Mouse (Mus musculus) stomach, embryonic 15.5 days (tissue): Measurements from ENCODE around the gene Plcd4. TPM values are rescaled to one million over a fixed set of nuclear protein-coding genes. Genes with fewer than 3 reads are reported as not detected.

ENCODE experiments used
- ATAC-seq: fragments of 200-750 bp; cut with Nextera tagmentation; 2 replicates; pipeline ENCODE4 v1.8.0; 2017; ENCODE audit warnings: low read depth, moderate number of reproducible peaks, moderate TSS enrichment; ENCODE audit not compliant: insufficient read depth, low FRiP score
- H3K27ac ChIP-seq: fragments of 300-500 bp; sonication (generic); 2 replicates; pipeline ENCODE4 v1.5.1; 2015; ENCODE audit warnings: mild to moderate bottlenecking, inconsistent platforms
- H3K27me3 ChIP-seq: fragments of 300-500 bp; sonication (generic); replicated peaks from 2 replicates; pipeline ENCODE4 v1.6.1; 2015; ENCODE audit warnings: inconsistent platforms
- H3K36me3 ChIP-seq: fragments of 300-500 bp; sonication (generic); 2 replicates; pipeline ENCODE4 v1.6.1; 2015; ENCODE audit warnings: inconsistent platforms
- H3K4me1 ChIP-seq: fragments of 300-500 bp; sonication (generic); 2 replicates; pipeline ENCODE4 v1.6.1; 2015; ENCODE audit warnings: inconsistent platforms
- H3K4me2 ChIP-seq: fragments of 300-500 bp; sonication (generic); 2 replicates; pipeline ENCODE4 v1.6.1; 2015; ENCODE audit warnings: mild to moderate bottlenecking, inconsistent platforms
- H3K4me3 ChIP-seq: fragments of 300-500 bp; sonication (generic); replicated peaks from 2 replicates; pipeline ENCODE4 v1.5.1; 2015; ENCODE audit warnings: inconsistent platforms
- H3K9ac ChIP-seq: fragments of 300-500 bp; sonication (generic); 2 replicates; pipeline ENCODE4 v1.6.1; 2015; ENCODE audit warnings: inconsistent platforms
- H3K9me3 ChIP-seq: fragments of 300-500 bp; sonication (generic); 2 replicates; pipeline ENCODE4 v1.6.1; 2016; ENCODE audit warnings: inconsistent platforms
- WGBS: fragments of 180-500 bp; shearing (Covaris S2); methylation state at CpG from one replicate; pipeline ENCODE4 v1.1.7; 2015; 5-methylcytosine and 5-hydroxymethylcytosine counted together
- polyA plus RNA-seq: library from polyadenylated mRNA; unstranded; fragments of >200 nt; fragmentation: Nextera tagmentation; extraction: Ambion mirVana; gene quantifications from 2 replicates; pipeline ENCODE4 v1.2.1, GENCODE M21; 2015

Plcd4 gene
- polyA plus RNA-seq, 1 experiment from 2014 or later: 0.69 TPM

- WGBS: 78% methylated on average over 4 of the region's 4 CpGs
- Histone ChIP-seq H3K4me2 (no peak within 1 kb of the TSS), H3K4me3 (no peak within 1 kb of the TSS)
Observed at GRCm38 (mm10) chr1:74544184-74544583, 1.5 kb downstream of the Plcd4 start, which contains the start of gene Usp37. TSS of gene Usp37 (minus strand) at chr1:74544284.

GRCm38 (mm10) chr1:74559061-74559460 lies 16.4 kb downstream of the Plcd4 start:
- no peak overlapping the region for H3K27ac ChIP-seq
- H3K36me3 ChIP-seq: peaks cover 4% of the 10 kb centered on the region
- no peaks in the 10 kb centered on the region for H3K9me3 ChIP-seq
- no peak overlapping the region for H3K4me3 ChIP-seq
- 76% methylated on average over 5 of the region's 5 CpGs for WGBS
- H3K27me3 ChIP-seq: no peaks in the 10 kb centered on the region
- no peak overlapping the region for H3K9ac ChIP-seq
- no peaks in the 10 kb centered on the region for H3K4me1 ChIP-seq
- ATAC-seq: no peak
- H3K4me2 ChIP-seq: no peak overlapping the region

More at GRCm38 (mm10) chr1:74544184-74544583, 1.5 kb downstream of the Plcd4 start, which contains the start of gene Usp37:
- ATAC-seq: no peak
- Histone ChIP-seq H3K36me3 (no peaks in the 10 kb centered on the region), H3K27me3 (no peaks in the 10 kb centered on the region), H3K27ac (no peak within 1 kb of the TSS), H3K4me1 (no peaks in the 10 kb centered on the region), H3K9me3 (no peaks in the 10 kb centered on the region), H3K9ac (no peak within 1 kb of the TSS)

GRCm38 (mm10) chr1:74565834-74566233 lies 23.1 kb downstream of the Plcd4 start:
- Histone ChIP-seq H3K4me3 (no peak overlapping the region), H3K4me2 (no peak overlapping the region), H3K27me3 (no peaks in the 10 kb centered on the region), H3K36me3 (peaks cover 56% of the 10 kb centered on the region), H3K9me3 (no peaks in the 10 kb centered on the region), H3K27ac (no peak overlapping the region), H3K4me1 (no peaks in the 10 kb centered on the region), H3K9ac (no peak overlapping the region)
- ATAC-seq: no peak
- WGBS: 85% methylated on average over 6 of the region's 6 CpGs

DNA sequence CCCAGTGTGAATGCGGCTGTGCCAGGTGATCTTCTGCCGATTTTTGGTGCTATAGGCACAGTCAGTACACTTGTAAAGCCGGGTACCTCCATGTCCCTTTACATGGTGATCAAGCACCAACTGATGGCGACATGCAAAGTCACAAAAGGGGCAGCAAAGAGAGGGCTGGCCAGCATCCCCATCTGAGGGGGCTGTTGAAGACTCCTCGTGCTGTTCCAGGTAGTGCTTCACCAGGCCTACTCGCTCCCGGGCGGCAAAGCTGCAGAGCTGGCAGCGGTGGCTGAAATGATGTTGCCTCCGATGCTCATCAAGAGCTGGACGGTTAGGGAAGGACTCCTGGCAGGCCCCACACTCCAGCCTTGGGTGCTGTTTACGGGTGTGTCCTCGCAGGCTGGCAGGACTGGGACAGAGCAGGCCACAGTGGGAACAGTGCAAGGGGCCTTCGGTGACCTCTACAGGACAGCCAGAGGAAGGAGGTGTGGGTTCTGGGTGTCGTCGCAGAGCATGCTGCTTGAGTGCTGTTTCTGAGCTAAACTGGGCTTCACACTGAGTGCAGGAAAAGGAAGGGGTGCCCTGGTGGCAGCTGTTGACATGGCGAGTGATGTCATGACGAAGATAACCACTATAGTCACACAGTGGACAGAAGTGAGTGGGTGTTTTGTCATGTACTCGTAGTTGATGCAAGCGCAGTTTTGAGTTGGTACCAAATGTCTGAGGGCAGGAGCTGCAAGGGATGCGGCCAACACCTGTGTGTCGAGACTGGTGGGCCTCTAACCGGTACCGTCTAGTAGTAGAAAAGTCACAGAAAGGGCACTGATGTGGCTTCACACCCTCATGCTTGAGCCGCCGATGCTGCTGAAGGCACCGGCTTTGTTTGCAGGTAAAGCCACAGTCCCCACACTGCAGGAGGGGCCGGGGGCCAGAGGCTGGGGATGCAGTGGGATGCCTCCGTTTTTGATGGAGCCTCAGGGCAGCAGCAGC lies 27.3 kb downstream of the Plcd4 start:
- no peaks in the 10 kb centered on the region for H3K9me3 ChIP-seq
- no peaks in the 10 kb centered on the region for H3K4me1 ChIP-seq
- H3K4me2 ChIP-seq: no peak overlapping the region
- H3K27ac ChIP-seq: no peak overlapping the region
- H3K9ac ChIP-seq: no peak overlapping the region
- WGBS: 91% methylated on average over 29 of the region's 29 CpGs
- no peak for ATAC-seq
- no peak overlapping the region for H3K4me3 ChIP-seq
- peaks cover 74% of the 10 kb centered on the region for H3K36me3 ChIP-seq
- no peaks in the 10 kb centered on the region for H3K27me3 ChIP-seq

DNA sequence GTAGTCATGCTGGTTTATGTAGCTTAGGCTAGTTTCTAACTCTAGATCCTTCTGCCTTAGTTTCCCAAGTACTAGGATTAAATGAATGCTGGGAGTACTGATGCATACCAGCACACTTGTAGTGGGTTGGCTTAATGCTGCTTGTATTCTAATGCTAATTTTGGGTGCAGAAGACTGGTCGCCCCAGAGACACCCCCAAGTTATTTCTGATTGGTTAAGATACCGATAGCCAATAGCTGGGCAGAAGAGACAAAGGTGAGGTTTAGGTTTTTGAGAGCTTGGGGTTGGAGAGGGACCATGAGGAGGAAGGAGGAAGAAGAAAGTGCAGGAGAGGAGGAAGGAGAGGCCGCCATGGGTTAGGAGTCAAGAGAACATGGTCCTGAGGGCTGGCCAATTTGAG lies 39.9 kb downstream of the Plcd4 start:
- Histone ChIP-seq H3K4me2 (no peak overlapping the region), H3K4me1 (peaks cover 8% of the 10 kb centered on the region), H3K9ac (no peak overlapping the region), H3K9me3 (no peaks in the 10 kb centered on the region), H3K4me3 (no peak overlapping the region), H3K27me3 (no peaks in the 10 kb centered on the region), H3K27ac (no peak overlapping the region), H3K36me3 (peaks cover 12% of the 10 kb centered on the region; the same call in 1 of the 2 replicates)
- no peak for ATAC-seq
- 80% methylated on average over 3 of the region's 3 CpGs for WGBS

- Histone ChIP-seq H3K4me3 (no peak overlapping the region), H3K4me2 (no peak overlapping the region), H3K27ac (no peak overlapping the region), H3K4me1 (peaks cover 11% of the 10 kb centered on the region), H3K36me3 (peaks cover 5% of the 10 kb centered on the region; the same call in 1 of the 2 replicates), H3K9me3 (no peaks in the 10 kb centered on the region), H3K27me3 (no peaks in the 10 kb centered on the region), H3K9ac (no peak overlapping the region)
- ATAC-seq: no peak
- WGBS: 93% methylated on average over 3 of the region's 3 CpGs
Observed at GRCm38 (mm10) chr1:74584616-74585398, 42.1 kb downstream of the Plcd4 start.

- no peak for ATAC-seq
Observed at GRCm38 (mm10) chr1:74587233-74587772, 44.6 kb downstream of the Plcd4 start.

GRCm38 (mm10) chr1:74587773-74588445 lies 45.2 kb downstream of the Plcd4 start, which contains the start of the genes Zfp142 and Bcs1l:
TSS of gene Zfp142 (minus strand) at chr1:74588246.
TSS of gene Bcs1l (plus strand) at chr1:74588289.
- 0% methylated on average over 48 of the region's 48 CpGs for WGBS
- H3K27ac ChIP-seq: peak within 1 kb of the TSS; percentile 89

More at GRCm38 (mm10) chr1:74587233-74587772, 44.6 kb downstream of the Plcd4 start:
- Histone ChIP-seq H3K9ac (peak overlapping the region; percentile 73), H3K4me2 (peak overlapping the region; percentile 92), H3K4me3 (peak overlapping the region; percentile 94), H3K27ac (peak overlapping the region; percentile 89), H3K4me1 (peaks cover 11% of the 10 kb centered on the region), H3K27me3 (no peaks in the 10 kb centered on the region), H3K9me3 (no peaks in the 10 kb centered on the region), H3K36me3 (peaks cover 18% of the 10 kb centered on the region)
- under 1% methylated on average over 24 of the region's 24 CpGs for WGBS

DNA sequence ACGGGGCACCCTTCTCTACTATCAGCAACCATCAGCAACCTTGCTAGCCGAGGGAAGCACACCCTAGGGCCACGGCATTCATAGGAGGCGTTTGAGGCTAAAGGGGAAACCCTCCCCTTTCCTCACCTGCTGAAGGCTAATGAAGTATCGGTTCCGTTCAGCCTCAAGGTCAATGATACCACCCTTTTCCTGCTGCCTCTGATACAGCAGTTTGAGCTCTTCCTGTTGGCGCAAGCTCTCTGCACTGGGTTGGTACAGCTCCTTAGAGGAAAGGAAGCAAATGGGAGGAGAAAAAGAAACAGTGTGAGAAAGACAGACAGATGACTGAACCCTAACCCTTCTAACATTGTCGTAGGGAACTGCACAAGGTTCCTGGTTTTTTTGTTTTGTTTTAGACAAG lies 51.7 kb downstream of the Plcd4 start:
- Histone ChIP-seq H3K27ac (no peak overlapping the region), H3K9me3 (no peaks in the 10 kb centered on the region), H3K4me1 (no peaks in the 10 kb centered on the region), H3K36me3 (peaks cover 59% of the 10 kb centered on the region), H3K4me2 (no peak overlapping the region), H3K9ac (no peak overlapping the region), H3K4me3 (no peak overlapping the region), H3K27me3 (no peaks in the 10 kb centered on the region)
- ATAC-seq: no peak
- 80% methylated on average over 8 of the region's 8 CpGs for WGBS

More at GRCm38 (mm10) chr1:74587773-74588445, 45.2 kb downstream of the Plcd4 start, which contains the start of the genes Zfp142 and Bcs1l:
- no peaks in the 10 kb centered on the region for H3K27me3 ChIP-seq
- peak within 1 kb of the TSS; percentile 94 for H3K4me3 ChIP-seq
- ATAC-seq: peak; percentile 98
- peaks cover 18% of the 10 kb centered on the region for H3K36me3 ChIP-seq
- H3K4me2 ChIP-seq: peak within 1 kb of the TSS; percentile 92
- H3K9me3 ChIP-seq: no peaks in the 10 kb centered on the region
- H3K4me1 ChIP-seq: peaks cover 11% of the 10 kb centered on the region
- H3K9ac ChIP-seq: peak within 1 kb of the TSS; percentile 82

GRCm38 (mm10) chr1:74600501-74601266 lies 58.0 kb downstream of the Plcd4 start:
- Histone ChIP-seq H3K9ac (peak overlapping the region; percentile 86), H3K4me1 (peaks cover 5% of the 10 kb centered on the region), H3K36me3 (peaks cover 16% of the 10 kb centered on the region), H3K4me3 (peak overlapping the region; percentile 91), H3K27me3 (no peaks in the 10 kb centered on the region), H3K4me2 (peak overlapping the region; percentile 81), H3K27ac (peak overlapping the region; percentile 63), H3K9me3 (no peaks in the 10 kb centered on the region)
- 7% methylated on average over 26 of the region's 26 CpGs for WGBS
- peak; percentile 64 for ATAC-seq
